Mouse (Mus musculus): ENCODE data around the gene Iyd. TPM values are rescaled to one million over a fixed set of nuclear protein-coding genes. Genes with fewer than 3 reads are reported as not detected.

Iyd gene
- total and polyA plus RNA-seq, 2 experiments from 2014 or later = 0.71 TPM; not detected in 1

GRCm38 (mm10) chr10:3591790-3592189 lies 51.8 kb downstream of the Iyd start:
- Histone ChIP-seq H3K27ac (ENCODE audit: low read depth) (peak overlapping the region; percentile 63; the same call in 1 of the 2 replicates), H3K4me1 (ENCODE audit: control insufficient read depth, insufficient read depth) (no peaks in the 10 kb centered on the region), H3K27me3 (ENCODE audit: control insufficient read depth, insufficient read depth, low read length) (no peaks in the 10 kb centered on the region), H3K4me2 (ENCODE audit: low read depth, low read length) (no peak overlapping the region), H3K36me3 (replicated peaks; ENCODE audit: control insufficient read depth, insufficient read depth, low read length) (no peaks in the 10 kb centered on the region), H3K9ac (replicated peaks; ENCODE audit: low read depth, low read length) (no peak overlapping the region), H3K9me3 (replicated peaks; ENCODE audit: control insufficient read depth, low read length) (no peaks in the 10 kb centered on the region), H3K4me3 (ENCODE audit: low read depth, low read length) (no peak overlapping the region)
- WGBS = 49% methylated on average over 3 of the region's 3 CpGs
- TF ChIP-seq EP300 (IDR thresholded peaks at IDR 0.05; ENCODE audit: low read depth) (no peak), CTCF (IDR thresholded peaks at IDR 0.05; ENCODE audit: low read depth) (no peak)
- ATAC-seq (ENCODE audit: insufficient read depth, low read depth) (peak; percentile 73), DNase-seq (ENCODE audit: low spot score) (peak; percentile 29)

DNA sequence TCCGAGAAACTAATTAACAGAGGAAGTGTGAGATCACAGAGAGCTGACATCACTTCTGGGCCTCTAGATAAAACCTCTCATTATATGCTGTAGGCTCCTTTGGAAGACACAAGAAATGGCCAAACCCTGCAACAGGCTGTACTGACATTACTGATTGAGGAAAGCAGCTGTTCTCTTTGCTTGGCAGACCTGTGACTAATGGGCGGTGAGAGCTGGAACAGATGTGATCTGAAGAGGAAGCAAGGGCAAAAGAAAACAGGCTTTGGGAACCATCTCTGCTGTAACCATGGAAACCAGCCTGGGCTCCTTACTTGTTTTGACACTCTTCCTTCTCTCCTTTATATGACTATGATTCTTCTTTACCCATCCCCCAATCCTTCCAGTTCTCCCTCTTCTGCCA lies 56.7 kb downstream of the Iyd start:
- WGBS = 31% methylated on average over 2 of the region's 2 CpGs
- no peak overlapping the region for H3K27ac ChIP-seq (ENCODE audit: low read depth)
- no peak overlapping the region for H3K4me3 ChIP-seq (ENCODE audit: low read depth, low read length)
- H3K27me3 ChIP-seq (ENCODE audit: control insufficient read depth, insufficient read depth, low read length) = no peaks in the 10 kb centered on the region
- TF ChIP-seq EP300 (IDR thresholded peaks at IDR 0.05; ENCODE audit: low read depth) (no peak), CTCF (IDR thresholded peaks at IDR 0.05; ENCODE audit: low read depth) (no peak)
- no peaks in the 10 kb centered on the region for H3K4me1 ChIP-seq (ENCODE audit: control insufficient read depth, insufficient read depth)
- no peak overlapping the region for H3K9ac ChIP-seq (replicated peaks; ENCODE audit: low read depth, low read length)
- ATAC-seq (ENCODE audit: insufficient read depth, low read depth) (no peak), DNase-seq (ENCODE audit: low spot score) (peak; percentile 35)
- H3K36me3 ChIP-seq (replicated peaks; ENCODE audit: control insufficient read depth, insufficient read depth, low read length) = no peaks in the 10 kb centered on the region
- no peak overlapping the region for H3K4me2 ChIP-seq (ENCODE audit: low read depth, low read length)
- no peaks in the 10 kb centered on the region for H3K9me3 ChIP-seq (replicated peaks; ENCODE audit: control insufficient read depth, low read length)

DNA sequence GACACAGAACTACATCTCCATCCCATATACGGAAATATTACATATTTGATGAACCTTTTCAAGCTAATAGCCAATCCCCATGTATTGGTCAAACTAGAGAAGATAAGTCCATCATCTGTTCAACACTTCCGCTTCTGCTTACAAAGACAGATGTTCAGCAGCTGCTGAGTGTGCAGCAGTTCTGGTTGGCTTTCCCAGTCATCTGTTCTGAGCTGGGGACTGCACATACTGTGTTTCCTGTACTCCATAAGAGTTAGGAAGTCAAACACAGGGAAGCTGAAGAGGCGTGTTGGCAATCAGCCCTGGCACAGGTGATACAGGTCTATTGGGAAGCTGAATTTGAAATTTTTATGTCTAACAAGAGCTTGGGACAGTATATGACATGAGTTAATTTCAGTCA lies 57.7 kb downstream of the Iyd start:
- Histone ChIP-seq H3K27me3 (ENCODE audit: control insufficient read depth, insufficient read depth, low read length) (no peaks in the 10 kb centered on the region), H3K4me2 (ENCODE audit: low read depth, low read length) (no peak overlapping the region), H3K27ac (ENCODE audit: low read depth) (no peak overlapping the region), H3K36me3 (replicated peaks; ENCODE audit: control insufficient read depth, insufficient read depth, low read length) (no peaks in the 10 kb centered on the region), H3K4me1 (ENCODE audit: control insufficient read depth, insufficient read depth) (no peaks in the 10 kb centered on the region), H3K4me3 (ENCODE audit: low read depth, low read length) (no peak overlapping the region), H3K9me3 (replicated peaks; ENCODE audit: control insufficient read depth, low read length) (no peaks in the 10 kb centered on the region), H3K9ac (replicated peaks; ENCODE audit: low read depth, low read length) (no peak overlapping the region)
- ATAC-seq (ENCODE audit: insufficient read depth, low read depth) = no peak
- WGBS = 72% methylated on average over 3 of the region's 3 CpGs
- DNase-seq (ENCODE audit: low spot score) = no peak
- no peak for TF ChIP-seq CTCF (IDR thresholded peaks at IDR 0.05; ENCODE audit: low read depth)
- no peak for TF ChIP-seq EP300 (IDR thresholded peaks at IDR 0.05; ENCODE audit: low read depth)

Other genes starting within 250 kb of the Iyd start
- 269 and 288 TPM in 2 replicates for gene Ppp1r14c, start 174.2 kb upstream of the Iyd start, total RNA-seq (2014; rRNA removed; ENCODE audit: low replicate concordance)
- 325 and 334 TPM in 2 replicates for gene Ppp1r14c, start 174.2 kb upstream of the Iyd start, polyA plus RNA-seq (2015; fragmentation: Nextera tagmentation; extraction: Ambion mirVana)
- gene Plekhg1, start 200.1 kb downstream of the Iyd start, total RNA-seq (2014; rRNA removed; ENCODE audit: low replicate concordance) = 12.9 and 14.3 TPM in 2 replicates
- gene Plekhg1, start 200.1 kb downstream of the Iyd start, polyA plus RNA-seq (2015; fragmentation: Nextera tagmentation; extraction: Ambion mirVana) = 4.1 and 5.5 TPM in 2 replicates